Mouse (Mus musculus): Measurements from ENCODE around the gene Kcnj9.

Gene Kcnj9

DNA sequence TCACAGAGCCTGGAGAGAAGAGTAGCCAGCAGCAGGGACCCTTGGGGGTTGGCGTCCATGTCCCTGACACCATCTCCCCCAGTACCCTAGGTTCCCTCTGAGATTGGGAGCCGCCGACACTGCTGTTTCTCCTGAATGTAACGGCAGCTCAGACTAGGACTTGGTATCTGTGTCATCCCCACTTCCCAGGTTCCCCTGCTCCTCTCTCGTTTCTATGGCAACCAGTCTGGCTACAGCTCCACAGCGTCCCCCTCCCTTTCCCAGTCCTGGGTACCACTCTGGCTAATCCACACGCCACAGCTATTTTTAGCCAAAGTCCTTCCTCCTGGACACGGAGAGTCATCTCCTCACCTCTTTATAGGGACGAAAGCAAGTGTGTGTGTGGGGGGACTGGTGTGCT, at the start of gene Kcnj9:
Kcnj9 (minus strand) TSS at position 188 of the 400 bp plus-strand sequence.
- DNase-seq (ENCODE audit: low spot score in 2 of 2): no peak

GRCm38 (mm10) chr1:172376758-172377458, 47.8 kb upstream of the Kcnj9 start:
- peak in 1 of 2 experiments; percentile 28 for DNase-seq (ENCODE audit: low spot score in 2 of 2)

- peak; percentile 97 to 98 for DNase-seq (ENCODE audit: low spot score in 2 of 2)
These were observed 47.1 kb upstream of the Kcnj9 start, which contains the start of gene Pigm for GRCm38 (mm10) chr1:172376198-172376667. TSS of gene Pigm (plus strand) at chr1:172376546.

DNA sequence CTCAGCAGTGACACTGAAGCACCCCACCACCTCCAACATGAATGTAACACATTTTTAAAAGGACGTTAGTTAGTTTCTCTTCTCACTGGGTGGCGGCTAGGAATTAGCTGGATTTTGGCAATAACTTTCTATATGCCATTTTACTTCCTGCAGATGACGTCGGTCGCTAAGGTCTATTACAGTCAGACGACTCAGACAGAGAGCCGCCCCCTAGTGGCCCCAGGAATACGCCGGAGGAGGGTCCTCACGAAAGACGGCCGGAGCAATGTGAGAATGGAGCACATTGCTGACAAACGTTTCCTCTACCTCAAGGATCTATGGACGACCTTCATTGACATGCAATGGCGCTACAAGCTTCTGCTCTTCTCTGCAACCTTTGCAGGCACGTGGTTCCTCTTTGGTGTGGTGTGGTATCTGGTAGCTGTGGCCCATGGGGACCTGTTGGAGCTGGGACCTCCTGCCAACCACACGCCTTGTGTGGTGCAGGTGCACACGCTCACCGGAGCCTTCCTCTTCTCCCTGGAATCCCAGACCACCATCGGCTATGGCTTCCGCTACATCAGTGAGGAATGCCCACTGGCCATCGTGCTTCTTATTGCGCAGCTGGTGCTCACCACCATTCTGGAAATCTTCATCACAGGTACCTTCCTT, 39.8 kb upstream of the Kcnj9 start:
- DNase-seq (ENCODE audit: low spot score in 2 of 2): peak; percentile 56 to 80

DNA sequence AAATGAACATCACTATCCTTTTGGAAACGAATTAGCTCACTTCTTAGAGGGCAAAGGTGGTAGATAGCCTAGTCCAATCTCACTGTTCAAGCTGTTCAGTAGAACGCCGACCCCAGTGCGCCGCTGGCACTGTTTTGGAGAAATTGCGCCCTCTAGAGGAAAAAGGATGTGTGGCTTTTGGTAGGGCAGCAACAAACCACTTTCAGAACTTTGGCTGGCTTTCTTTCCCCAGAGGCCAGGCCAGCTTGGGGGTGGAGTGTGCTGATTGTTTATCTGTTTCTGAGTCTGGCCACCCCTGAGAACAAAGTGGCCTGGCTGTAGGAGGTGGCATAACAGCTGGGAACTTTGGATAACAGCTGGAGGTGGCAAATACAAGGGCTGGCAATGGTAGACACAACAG, 35.6 kb upstream of the Kcnj9 start:
- DNase-seq (ENCODE audit: low spot score in 2 of 2): peak; percentile 63 to 77

- DNase-seq (ENCODE audit: low spot score in 2 of 2): no peak
These were observed 29.2 kb upstream of the Kcnj9 start for GRCm38 (mm10) chr1:172358341-172358740.

DNA sequence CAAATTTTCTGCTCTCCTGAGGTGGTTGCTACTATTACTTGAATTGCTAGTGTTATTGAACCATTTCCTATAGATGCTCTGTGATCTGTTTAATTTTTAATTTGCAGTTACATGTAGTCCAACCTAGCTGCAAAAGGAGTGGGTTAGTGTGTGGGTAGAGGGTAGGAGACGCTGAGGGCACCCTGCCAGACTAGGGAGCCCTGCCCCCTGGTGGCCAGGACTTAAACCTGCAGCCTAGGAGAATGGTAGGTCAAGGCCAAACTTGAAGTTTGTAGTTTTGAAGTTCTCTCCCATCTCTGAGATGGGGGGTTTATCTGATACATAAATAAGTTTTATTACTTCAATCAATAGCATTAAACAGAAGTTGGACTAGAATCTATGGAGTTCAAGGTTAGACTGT, 28.4 kb upstream of the Kcnj9 start:
- peak; percentile 48 to 81 for DNase-seq (ENCODE audit: low spot score in 2 of 2)

DNA sequence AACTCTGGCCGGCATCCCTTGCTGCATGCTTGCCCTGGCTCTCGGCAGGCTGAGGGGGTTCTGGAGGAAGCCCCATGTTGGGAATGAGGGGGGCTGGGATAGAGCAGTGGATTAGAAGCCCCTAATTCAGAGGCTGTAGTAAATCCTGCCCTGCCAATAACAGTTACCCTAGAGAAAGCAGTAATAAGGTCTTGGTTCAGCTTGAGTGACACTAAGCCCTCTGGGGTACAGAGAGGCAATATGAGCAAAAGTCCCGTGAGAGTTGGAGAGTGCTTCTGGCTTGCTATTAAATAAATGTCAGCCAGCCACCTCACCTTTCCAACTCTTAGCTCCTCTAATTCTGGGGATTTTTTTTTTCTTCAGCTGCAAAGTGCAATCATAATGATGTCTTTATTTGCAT, 26.2 kb upstream of the Kcnj9 start:
- DNase-seq (ENCODE audit: low spot score in 2 of 2): no peak

DNA sequence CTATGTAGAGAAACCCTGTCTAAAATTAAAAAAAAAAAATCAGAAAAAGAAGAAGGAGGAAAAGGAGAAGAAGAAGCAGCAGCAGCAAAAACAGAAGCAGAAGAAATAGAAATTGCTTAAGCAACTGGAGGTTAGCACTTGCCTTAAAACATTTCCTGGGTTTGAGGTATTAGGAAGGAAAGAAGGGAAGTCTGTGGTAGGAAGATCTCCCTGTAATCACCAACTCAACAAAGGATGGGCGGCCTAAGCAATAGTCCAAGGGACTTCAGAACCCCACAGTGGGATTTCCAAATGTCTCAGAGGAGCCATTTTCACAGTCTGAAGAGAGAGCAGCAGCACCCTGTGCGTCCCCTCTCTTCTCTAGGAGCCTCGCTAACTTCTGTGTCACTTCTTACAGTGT, 23.3 kb upstream of the Kcnj9 start:
- no peak for DNase-seq (ENCODE audit: low spot score in 2 of 2)

DNA sequence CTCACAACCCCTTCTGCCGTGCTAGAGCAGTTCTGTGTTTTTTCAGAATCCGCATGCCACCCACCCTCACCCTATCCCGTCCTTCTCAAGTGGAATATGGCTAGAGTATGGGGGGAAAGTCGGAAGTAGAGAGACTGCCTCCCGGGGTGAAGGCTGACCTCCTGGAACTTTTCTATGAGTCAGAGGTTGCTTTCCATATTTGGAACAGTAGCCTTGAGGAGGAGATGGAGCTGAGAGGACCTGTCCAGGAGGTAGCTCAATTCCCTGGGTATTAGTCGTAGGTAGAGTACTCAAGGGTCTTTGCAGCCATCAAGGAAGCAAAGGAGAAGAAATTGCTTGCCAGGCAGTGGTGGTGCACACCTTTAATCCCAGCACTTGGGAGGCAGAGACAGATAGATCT, 22.9 kb upstream of the Kcnj9 start:
- DNase-seq (ENCODE audit: low spot score in 2 of 2): no peak

- DNase-seq (ENCODE audit: low spot score in 2 of 2): no peak
These were observed 21.0 kb upstream of the Kcnj9 start for GRCm38 (mm10) chr1:172349916-172350812.

DNA sequence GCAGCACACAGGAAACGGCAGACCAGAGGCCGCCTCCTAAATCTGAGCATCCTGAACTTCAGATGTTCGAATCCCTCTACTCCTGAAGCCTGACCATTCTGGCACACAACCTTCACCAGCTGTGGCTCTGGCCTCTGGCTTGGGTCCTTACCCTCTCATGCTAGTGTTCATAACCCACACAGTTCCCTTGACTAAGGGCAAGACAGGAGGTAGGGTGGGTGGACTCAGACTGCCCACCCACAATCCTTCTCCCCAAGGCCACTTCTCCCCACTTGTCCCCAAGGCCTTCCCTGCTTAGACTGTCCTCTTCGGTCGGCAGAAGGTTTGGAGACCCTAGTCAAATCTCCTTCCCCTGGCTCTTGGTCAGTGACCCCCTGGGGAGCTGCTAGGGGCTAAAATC, 20.4 kb upstream of the Kcnj9 start:
- DNase-seq (ENCODE audit: low spot score in 2 of 2): no peak

- no peak for DNase-seq (ENCODE audit: low spot score in 2 of 2)
These were observed 18.3 kb upstream of the Kcnj9 start for GRCm38 (mm10) chr1:172347382-172347781.

DNA sequence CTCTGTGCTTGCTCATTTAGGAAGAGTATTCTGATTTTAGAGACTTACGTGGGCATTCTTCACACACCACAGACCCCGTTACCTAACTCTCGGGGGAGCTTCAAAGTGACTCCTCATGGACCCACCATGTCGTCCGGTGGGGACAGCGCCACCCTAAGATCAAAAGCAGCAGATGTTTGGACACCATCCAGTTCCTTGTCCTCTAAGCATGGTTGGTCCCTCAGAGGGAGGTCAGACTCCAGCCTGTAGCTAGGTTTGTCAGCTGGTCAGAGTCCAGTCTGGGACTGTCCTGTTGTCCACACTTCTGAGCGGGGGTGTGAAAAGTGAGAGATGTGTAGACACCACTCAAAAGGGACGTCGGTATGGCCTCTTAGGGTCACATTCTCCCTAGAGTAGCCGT, 17.6 kb upstream of the Kcnj9 start:
- no peak for DNase-seq (ENCODE audit: low spot score in 2 of 2)

- DNase-seq (ENCODE audit: low spot score in 2 of 2): no peak
These were observed 15.7 kb upstream of the Kcnj9 start for GRCm38 (mm10) chr1:172344820-172345219.

DNA sequence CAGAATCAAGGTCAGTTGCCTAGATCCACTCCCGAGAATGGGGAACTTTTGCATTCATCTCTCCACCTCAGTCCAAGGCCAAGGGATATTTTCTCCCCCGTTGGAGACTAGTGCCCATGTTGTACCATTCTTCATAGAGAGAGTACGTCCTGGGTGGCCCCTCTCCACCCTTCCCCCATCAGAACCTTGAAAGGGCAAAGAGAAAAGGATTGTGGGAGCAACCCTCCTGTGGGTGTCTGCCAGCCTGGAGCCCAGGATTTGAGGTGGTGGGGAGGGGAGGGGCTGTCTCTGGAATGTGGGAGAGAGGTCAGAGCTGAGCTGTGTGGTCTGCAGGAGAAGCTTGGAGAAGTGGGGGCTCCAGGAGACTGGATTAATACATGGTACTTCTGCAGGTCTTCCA, 14.8 kb upstream of the Kcnj9 start:
- no peak for DNase-seq (ENCODE audit: low spot score in 2 of 2)

- DNase-seq (ENCODE audit: low spot score in 2 of 2): no peak
These were observed 13.6 kb upstream of the Kcnj9 start for GRCm38 (mm10) chr1:172342729-172343128.

DNA sequence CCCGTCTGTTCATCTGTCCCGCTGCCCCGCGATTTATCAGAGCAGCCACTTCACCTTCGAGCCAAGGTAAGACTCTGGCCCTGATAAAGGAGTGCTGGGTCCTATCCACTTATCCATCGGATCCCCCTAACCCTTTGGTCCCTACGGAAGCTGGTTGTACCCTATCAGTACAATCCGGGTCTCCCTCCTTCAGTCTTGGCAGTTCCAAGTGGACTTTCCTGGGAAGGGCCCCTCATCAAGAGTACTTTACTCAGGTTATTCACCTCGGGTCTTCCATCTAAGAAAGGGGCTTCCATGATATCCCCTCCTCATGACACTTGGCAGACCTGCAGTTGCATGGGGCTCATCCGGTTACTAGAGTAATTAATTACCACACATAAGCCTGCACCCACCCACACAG, 12.3 kb upstream of the Kcnj9 start:
- DNase-seq (ENCODE audit: low spot score in 2 of 2): no peak

GRCm38 (mm10) chr1:172340729-172341321, 11.7 kb upstream of the Kcnj9 start, which contains the start of gene Kcnj10:
TSS of gene Kcnj10 (plus strand) at chr1:172341210.
- DNase-seq (ENCODE audit: low spot score in 2 of 2): peak; percentile 63 to 78

- DNase-seq (ENCODE audit: low spot score in 2 of 2): no peak
These were observed 8.5 kb upstream of the Kcnj9 start for GRCm38 (mm10) chr1:172337411-172338185.

- DNase-seq (ENCODE audit: low spot score in 2 of 2): no peak
These were observed 6.7 kb upstream of the Kcnj9 start for GRCm38 (mm10) chr1:172335804-172336203.
